Mouse (Mus musculus) bone marrow, adult 2 months (tissue): ENCODE results near the gene Tmem94.

Experiments used
- CTCF ChIP-seq: fragments of 200-500 bp; IDR thresholded peaks from 2 replicates; pipeline ENCODE4 v1.5.1; 2011; ENCODE audit warnings: low read length, control low read depth; ENCODE audit not compliant: control insufficient read depth, insufficient read depth
- POLR2A ChIP-seq: fragments of 200-500 bp; IDR thresholded peaks from 2 replicates; pipeline ENCODE4 v1.6.1; 2011; ENCODE audit warnings: low read depth, mild to moderate bottlenecking, control low read depth, low read length, borderline replicate concordance; ENCODE audit not compliant: control insufficient read depth

DNA sequence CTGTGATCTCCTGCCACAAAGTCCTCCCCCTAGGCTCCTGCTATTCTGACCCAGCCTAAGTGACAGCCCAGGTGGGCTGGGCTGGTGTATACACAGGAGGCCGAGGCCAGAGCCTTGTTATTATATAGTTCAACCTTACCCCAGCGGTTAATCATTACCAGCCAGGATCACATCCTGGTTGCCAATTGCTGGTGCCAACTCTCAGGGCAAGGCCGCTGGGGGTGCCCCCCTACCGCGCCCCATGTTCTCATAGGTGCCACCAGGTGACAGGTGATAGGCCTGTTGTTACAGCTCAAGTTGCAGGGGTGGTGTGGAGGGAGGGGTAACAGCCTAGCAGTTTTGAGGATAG, 78.6 kb downstream of the Tmem94 start:
- TF ChIP-seq CTCF, result no peak
- TF ChIP-seq POLR2A, result no peak
